Mouse (Mus musculus) CH12.LX (cell line): ENCODE data around the gene 1700019N19Rik. TPM values are rescaled to one million over a fixed set of nuclear protein-coding genes. Genes with fewer than 3 reads are reported as not detected.

Experiments used
- DNase-seq: peaks from one replicate; pipeline ENCODE4 v3.0.0-alpha.2; 2013; ENCODE audit errors: extremely low read depth
- H3K27ac ChIP-seq: 2 replicates; pipeline ENCODE4 v1.5.1; 2012; ENCODE audit warnings: low read depth, mild to moderate bottlenecking, control low read depth, moderate library complexity; ENCODE audit not compliant: insufficient read depth
- H3K27me3 ChIP-seq: replicated peaks from 2 replicates; pipeline ENCODE3; 2012; ENCODE audit warnings: inconsistent platforms
- H3K36me3 ChIP-seq, 2 experiments: replicated peaks in 1 of 2; 2 replicates each; pipeline versions ENCODE3 to v1.6.1; 2012; ENCODE audit warnings: inconsistent platforms in 1 of 2, low read length in 1 of 2, mild to moderate bottlenecking in 1 of 2, mixed read lengths in 1 of 2, moderate library complexity in 1 of 2; ENCODE audit not compliant: control insufficient read depth in 1 of 2, insufficient read depth in 1 of 2
- H3K4me1 ChIP-seq, 2 experiments: 2 replicates each; pipeline ENCODE4 v1.6.1; 2012; ENCODE audit warnings: inconsistent platforms in 1 of 2, moderate library complexity in 1 of 2; ENCODE audit not compliant: insufficient read depth in 2 of 2, control insufficient read depth in 1 of 2
- H3K4me2 ChIP-seq: 2 replicates; pipeline ENCODE4 v1.6.1; 2012; ENCODE audit warnings: low read depth, mild to moderate bottlenecking, control low read depth; ENCODE audit not compliant: poor library complexity, insufficient read depth, severe bottlenecking
- H3K4me3 ChIP-seq, 3 experiments: fragments of 150-350 bp in 1 of 3; sonication (generic) in 1 of 3; replicated peaks in 1 of 3; 2 replicates each; pipeline versions ENCODE3 to v1.5.1; 2011 to 2012; ENCODE audit warnings: low read depth in 2 of 3, low read length in 2 of 3, mild to moderate bottlenecking in 2 of 3, moderate library complexity in 2 of 3, control low read depth in 1 of 3, improper control_type of control experiment in 1 of 3, inconsistent platforms in 1 of 3, mixed read lengths in 1 of 3; ENCODE audit not compliant: poor library complexity in 1 of 3
- H3K79me2 ChIP-seq: replicated peaks from 2 replicates; pipeline ENCODE4 v1.6.1; 2012; ENCODE audit warnings: mild to moderate bottlenecking, moderate library complexity; ENCODE audit not compliant: control insufficient read depth, poor library complexity, insufficient read depth, severe bottlenecking; ENCODE audit errors: extremely low read depth
- H3K9ac ChIP-seq: 2 replicates; pipeline ENCODE4 v1.6.1; 2012; ENCODE audit warnings: low read depth, mild to moderate bottlenecking, control low read depth, moderate library complexity; ENCODE audit not compliant: insufficient read depth
- H3K9me3 ChIP-seq: replicated peaks from 2 replicates; pipeline ENCODE3; 2012; ENCODE audit warnings: low read length, inconsistent platforms, mixed read lengths
- CTCF ChIP-seq, 2 experiments: IDR thresholded peaks in 1 of 2; conservative IDR thresholded peaks in 1 of 2; 2 replicates each; pipeline ENCODE4 v1.5.1; 2011 to 2012; ENCODE audit warnings: low read depth in 2 of 2, low read length in 2 of 2, improper control_type of control experiment in 1 of 2, inconsistent platforms in 1 of 2, mild to moderate bottlenecking in 1 of 2, moderate library complexity in 1 of 2
- E2F4 ChIP-seq: IDR thresholded peaks from 2 replicates; pipeline ENCODE4 v1.6.1; 2011; ENCODE audit warnings: low read depth, low read length, improper control_type of control experiment; ENCODE audit not compliant: insufficient replicate concordance
- ELF1 ChIP-seq: IDR thresholded peaks from 2 replicates; pipeline ENCODE4 v1.6.1; 2014; ENCODE audit warnings: low read depth, mild to moderate bottlenecking, inconsistent platforms, low read length, improper control_type of control experiment
- GABPA ChIP-seq: IDR thresholded peaks from 2 replicates; pipeline ENCODE4 v1.6.1; 2012; ENCODE audit warnings: low read depth, low read length, improper control_type of control experiment, inconsistent platforms; ENCODE audit not compliant: insufficient replicate concordance
- JUND ChIP-seq: conservative IDR thresholded peaks from 2 replicates; pipeline ENCODE4 v1.6.1; 2011; ENCODE audit warnings: low read depth, low read length, improper control_type of control experiment
- KAT2A ChIP-seq: IDR thresholded peaks from 2 replicates; pipeline ENCODE4 v1.6.1; 2012; ENCODE audit warnings: low read length, improper control_type of control experiment, inconsistent platforms; ENCODE audit not compliant: insufficient replicate concordance
- MAFK ChIP-seq: IDR thresholded peaks from 2 replicates; pipeline ENCODE4 v1.6.1; 2011; ENCODE audit warnings: low read length, improper control_type of control experiment; ENCODE audit not compliant: insufficient replicate concordance
- MEF2A ChIP-seq: IDR thresholded peaks from 2 replicates; pipeline ENCODE4 v1.6.1; 2014; ENCODE audit warnings: low read depth, mild to moderate bottlenecking, inconsistent platforms, low read length, improper control_type of control experiment, borderline replicate concordance
- MXI1 ChIP-seq: IDR thresholded peaks from 2 replicates; pipeline ENCODE4 v1.6.1; 2011; ENCODE audit warnings: mild to moderate bottlenecking, low read depth, low read length, improper control_type of control experiment
- RAD21 ChIP-seq: IDR thresholded peaks from 2 replicates; pipeline ENCODE4 v1.6.1; 2011; ENCODE audit warnings: low read depth, mild to moderate bottlenecking, low read length, improper control_type of control experiment, moderate library complexity
- RCOR1 ChIP-seq: conservative IDR thresholded peaks from 2 replicates; pipeline ENCODE4 v1.6.1; 2012; ENCODE audit warnings: low read depth, mild to moderate bottlenecking, inconsistent platforms, low read length, improper control_type of control experiment
- SMC3 ChIP-seq: IDR thresholded peaks from 2 replicates; pipeline ENCODE4 v1.6.1; 2011; ENCODE audit warnings: low read depth, low read length, improper control_type of control experiment
- TBP ChIP-seq: conservative IDR thresholded peaks from 2 replicates; pipeline ENCODE4 v1.6.1; 2011; ENCODE audit warnings: low read depth, low read length, improper control_type of control experiment
- USF1 ChIP-seq: IDR thresholded peaks from 2 replicates; pipeline ENCODE4 v1.6.1; 2014; ENCODE audit warnings: low read depth, mild to moderate bottlenecking, inconsistent platforms, low read length, improper control_type of control experiment
- USF2 ChIP-seq: conservative IDR thresholded peaks from 2 replicates; pipeline ENCODE4 v1.6.1; 2011; ENCODE audit warnings: low read depth, low read length, improper control_type of control experiment
- ZC3H11A ChIP-seq: IDR thresholded peaks from 2 replicates; pipeline ENCODE4 v1.6.1; 2012; ENCODE audit warnings: low read depth, mild to moderate bottlenecking, inconsistent platforms, low read length, improper control_type of control experiment
- ZMIZ1 ChIP-seq: IDR thresholded peaks from 2 replicates; pipeline ENCODE4 v1.6.1; 2012; ENCODE audit warnings: low read depth, mild to moderate bottlenecking, inconsistent platforms, low read length, improper control_type of control experiment
- dilution Hi-C: fragments of 300-500 bp; cut with MboI; formaldehyde crosslinking; loops from 2 replicates; pipeline ENCODE4 v1.14.3; 2020; ENCODE audit warnings: low sequenced_read_pairs; ENCODE audit not compliant: extremely low pct_unique_long_range_greater_than_20kb, extremely low pct_ligation_motif_present
- in situ Hi-C: fragments of 300-500 bp; cut with MboI; formaldehyde crosslinking; loops from 3 replicates; pipeline ENCODE4 v1.14.3; 2019; ENCODE audit warnings: low sequenced_read_pairs, low pct_ligation_motif_present, low pct_unique_long_range_greater_than_20kb, mixed read lengths
- polyA plus RNA-seq: library from polyadenylated mRNA; unstranded; fragments of >175 nt; gene quantifications from 2 replicates; pipeline ENCODE4 v1.2.1, GENCODE M21; 2012; ENCODE audit warnings: low read depth; ENCODE audit not compliant: insufficient read length
- total RNA-seq, 2 experiments: library from RNA; depleted of rRNA; stranded (reverse); fragments of 300-350 nt in 1 of 2; fragments of >200 nt in 1 of 2; gene quantifications; 2 replicates each; pipeline ENCODE4 v1.2.3; 2012 to 2014

The 1700019N19Rik gene
- total and polyA plus RNA-seq, 3 experiments = 0.83 to 1.1 (median 0.89) TPM

GRCm38 (mm10) chr19:58742711-58743110 lies 51.5 kb downstream of the 1700019N19Rik start:
- TF ChIP-seq USF1 = 0 out of 2 replicates have a peak, but pooled peaks have one; percentile 4
- no peak for TF ChIP-seq RCOR1
- TF ChIP-seq, all 38 proteins: peak for 1
- Histone ChIP-seq H3K79me2 (no peaks in the 10 kb centered on the region), H3K27ac (no peak overlapping the region), H3K4me2 (no peak overlapping the region), H3K4me1 (peaks cover 0 to 11% of the 10 kb centered on the region in 2 experiments; a peak in 1 of 4 replicates), H3K9me3 (no peaks in the 10 kb centered on the region), H3K4me3 (no peak overlapping the region), H3K36me3 (no peaks in the 10 kb centered on the region), H3K9ac (no peak overlapping the region), H3K27me3 (no peaks in the 10 kb centered on the region)
- DNase-seq = no peak
- in situ Hi-C loops (no loop called here), dilution Hi-C loops (no loop called here)

GRCm38 (mm10) chr19:58741036-58741435 lies 53.2 kb downstream of the 1700019N19Rik start:
- no peaks in the 10 kb centered on the region for H3K9me3 ChIP-seq
- H3K36me3 ChIP-seq = no peaks in the 10 kb centered on the region
- dilution Hi-C loops (no loop called here), in situ Hi-C loops (no loop called here)
- H3K9ac ChIP-seq = no peak overlapping the region
- DNase-seq = no peak
- H3K4me1 ChIP-seq = peaks cover 0 to 11% of the 10 kb centered on the region in 2 experiments; a peak in 1 of 4 replicates
- TF ChIP-seq ELF1 (no peak), JUND (no peak), MAFK (no peak), SMC3 (no peak), RAD21 (no peak), ZMIZ1 (no peak), MXI1 (no peak), GABPA (no peak), MEF2A (no peak), ZC3H11A (no peak), TBP (no peak), E2F4 (no peak), USF2 (no peak), KAT2A (no peak), CTCF (conservative IDR thresholded peaks at IDR 0.05 in 1 of 2, IDR thresholded peaks at IDR 0.05 in 1 of 2; ENCODE audit: low read depth in 2 of 2, low read length in 2 of 2) (no peak)
- H3K27ac ChIP-seq = no peak overlapping the region
- H3K27me3 ChIP-seq = no peaks in the 10 kb centered on the region
- H3K4me3 ChIP-seq = no peak overlapping the region
- H3K4me2 ChIP-seq = no peak overlapping the region
- no peaks in the 10 kb centered on the region for H3K79me2 ChIP-seq
